Mouse (Mus musculus) embryonic stem cell, embryonic (primary cell): Measurements from ENCODE around the gene Pde4dip.

Experiments used
- CTCF ChIA-PET, 4 experiments: fragments of 300-600 bp in 2 of 4; fragments of 350-600 bp in 2 of 4; sonication (Branson Sonifier 250); formaldehyde crosslinking; loops; one replicate each; lab custom pipeline; 2022; ENCODE audit warnings: inconsistent platforms in 2 of 4; lab: Charles Lee
- POLR2A ChIA-PET, 4 experiments: fragments of 300-600 bp in 2 of 4; fragments of 350-600 bp in 2 of 4; sonication (Branson Sonifier 250); formaldehyde crosslinking; loops; one replicate each; lab custom pipeline; 2022; ENCODE audit warnings: antibody characterized with exemption in 4 of 4, inconsistent platforms in 1 of 4; lab: Charles Lee

The Pde4dip gene

GRCm38 (mm10) chr3:97915081-97915480 is 26.6 kb upstream of the Pde4dip start:
- ChIA-PET CTCF (no interaction called here), POLR2A (interaction anchor here in 2 of 4 experiments (0.5 to 0.8 kb wide), 2 partner anchors 20 to 397 kb away, joined by 3 to 5 read pairs; no protein-coding TSS in a partner anchor)

GRCm38 (mm10) chr3:97911093-97911492 is 22.6 kb upstream of the Pde4dip start:
- POLR2A ChIA-PET = interaction anchor here in 2 of 4 experiments (1.2 to 2.2 kb wide), 3 partner anchors 10 to 16 kb away, joined by 3 to 8 read pairs (median 5); partner anchors contain the start of gene Sec22b (in 2 of the 2)
- CTCF ChIA-PET = no interaction called here

GRCm38 (mm10) chr3:97909737-97910136 is 21.2 kb upstream of the Pde4dip start:
- POLR2A ChIA-PET = interaction anchor here in 1 of 4 experiments (0.6 kb wide), 1 partner anchor 371 kb away, joined by 3 read pairs; the partner anchor contains the start of gene Hmgcs2
- CTCF ChIA-PET = no interaction called here

- POLR2A ChIA-PET = interaction anchor here (0.5 to 1.7 kb wide), 33 partner anchors 10 to 600 kb away, joined by 3 to 8 read pairs (median 3); partner anchors contain the start of genes Notch2 (in 2 of the 4), Prkab2 (in 1 of the 4) and Reg4 (in 1 of the 4)
- CTCF ChIA-PET = interaction anchor here in 3 of 4 experiments (0.6 to 1.8 kb wide), 6 partner anchors 9 to 220 kb away, joined by 3 to 9 read pairs (median 4); no protein-coding TSS in a partner anchor
These were observed 13.1 kb upstream of the Pde4dip start for GRCm38 (mm10) chr3:97901586-97901985.

- POLR2A ChIA-PET = interaction anchor here (0.5 to 1.7 kb wide), 40 partner anchors 9 to 599 kb away, joined by 3 to 8 read pairs (median 3); partner anchors contain the start of genes Notch2 (in 2 of the 4), Prkab2 (in 1 of the 4) and Reg4 (in 1 of the 4)
- CTCF ChIA-PET = interaction anchor here in 3 of 4 experiments (0.7 to 1.8 kb wide), 5 partner anchors 9 to 219 kb away, joined by 3 to 9 read pairs (median 4); no protein-coding TSS in a partner anchor
These were observed 12.3 kb upstream of the Pde4dip start, which contains the start of gene Sec22b for GRCm38 (mm10) chr3:97900516-97901490. Sec22b (plus strand) TSS chr3:97901190.

- ChIA-PET POLR2A (interaction anchor here in 2 of 4 experiments (0.8 to 1.1 kb wide), 2 partner anchors 9 to 63 kb away, joined by 3 to 4 read pairs; no protein-coding TSS in a partner anchor), CTCF (interaction anchor here in 2 of 4 experiments (0.6 to 0.7 kb wide), 3 partner anchors 38 to 326 kb away, joined by 3 read pairs; no protein-coding TSS in a partner anchor)
These were observed 9.9 kb upstream of the Pde4dip start for GRCm38 (mm10) chr3:97898381-97898780.

GRCm38 (mm10) chr3:97894695-97895094 is 6.2 kb upstream of the Pde4dip start:
- ChIA-PET CTCF (interaction anchor here in 3 of 4 experiments (0.6 to 2.2 kb wide), 5 partner anchors 86 to 891 kb away, joined by 3 to 9 read pairs (median 3); no protein-coding TSS in a partner anchor), POLR2A (no interaction called here)

GRCm38 (mm10) chr3:97890205-97890604 is 1.7 kb upstream of the Pde4dip start:
- CTCF ChIA-PET = interaction anchor here in 1 of 4 experiments (0.6 kb wide), 1 partner anchor 102 kb away, joined by 4 read pairs; no protein-coding TSS in a partner anchor

GRCm38 (mm10) chr3:97887785-97888167 is 731 bp downstream of the Pde4dip start:
- ChIA-PET POLR2A (interaction anchor here in 2 of 4 experiments (1.2 to 1.6 kb wide), 5 partner anchors 11 to 206 kb away, joined by 3 to 9 read pairs (median 4); partner anchors contain the start of gene Sec22b (in 2 of the 2)), CTCF (interaction anchor here in 3 of 4 experiments (0.7 to 1.9 kb wide), 5 partner anchors 14 to 207 kb away, joined by 3 to 12 read pairs (median 4); partner anchors contain the start of gene Sec22b (in 1 of the 3))

More at GRCm38 (mm10) chr3:97890205-97890604, 1.7 kb upstream of the Pde4dip start:
- POLR2A ChIA-PET = interaction anchor here in 2 of 4 experiments (0.6 to 1.6 kb wide), 2 partner anchors 11 to 12 kb away, joined by 3 to 4 read pairs; partner anchors contain the start of gene Sec22b (in 1 of the 2)

- POLR2A ChIA-PET = no interaction called here
- CTCF ChIA-PET = interaction anchor here in 2 of 4 experiments (1.4 to 1.5 kb wide), 2 partner anchors 200 kb away, joined by 5 to 6 read pairs; no protein-coding TSS in a partner anchor
These were observed 6.9 kb downstream of the Pde4dip start for GRCm38 (mm10) chr3:97881576-97881975.

- POLR2A ChIA-PET = interaction anchor here in 1 of 4 experiments (1.3 kb wide), 1 partner anchor 199 kb away, joined by 3 read pairs; no protein-coding TSS in a partner anchor
- CTCF ChIA-PET = interaction anchor here (0.6 to 5.4 kb wide), 13 partner anchors 12 to 380 kb away, joined by 3 to 36 read pairs (median 5); partner anchors contain the start of gene Notch2 (in 1 of the 4)
These were observed 9.3 kb downstream of the Pde4dip start for GRCm38 (mm10) chr3:97879222-97879621.

GRCm38 (mm10) chr3:97876259-97876658 is 12.2 kb downstream of the Pde4dip start:
- POLR2A ChIA-PET = interaction anchor here in 1 of 4 experiments (1.1 to 2.0 kb wide), 3 partner anchors 12 to 195 kb away, joined by 3 to 10 read pairs (median 9); partner anchors contain the start of gene Pde4dip
- CTCF ChIA-PET = interaction anchor here in 1 of 4 experiments (5.4 kb wide), 1 partner anchor 195 kb away, joined by 36 read pairs; no protein-coding TSS in a partner anchor

- ChIA-PET POLR2A (interaction anchor here in 3 of 4 experiments (0.5 to 2.0 kb wide), 14 partner anchors 9 to 353 kb away, joined by 3 to 10 read pairs (median 4); partner anchors contain the start of gene Sec22b (in 2 of the 3)), CTCF (interaction anchor here in 3 of 4 experiments (1.4 to 1.6 kb wide), 3 partner anchors 193 kb away, joined by 10 read pairs; no protein-coding TSS in a partner anchor)
These were observed 13.7 kb downstream of the Pde4dip start for GRCm38 (mm10) chr3:97874777-97875176.

- CTCF ChIA-PET = interaction anchor here in 2 of 4 experiments (1.4 to 3.2 kb wide), 2 partner anchors 188 kb away, joined by 4 to 18 read pairs; no protein-coding TSS in a partner anchor
- POLR2A ChIA-PET = interaction anchor here in 2 of 4 experiments (0.7 to 1.1 kb wide), 4 partner anchors 8 to 284 kb away, joined by 3 to 4 read pairs (median 3); no protein-coding TSS in a partner anchor
These were observed 18.8 kb downstream of the Pde4dip start for GRCm38 (mm10) chr3:97869730-97870129.

- ChIA-PET POLR2A (interaction anchor here in 3 of 4 experiments (0.7 to 2.3 kb wide), 7 partner anchors 9 to 186 kb away, joined by 3 to 8 read pairs (median 3); partner anchors contain the start of gene Sec22b (in 1 of the 3)), CTCF (interaction anchor here in 3 of 4 experiments (0.6 to 3.2 kb wide), 5 partner anchors 19 to 211 kb away, joined by 3 to 21 read pairs (median 7); partner anchors contain the start of gene Prkab2 (in 1 of the 3))
These were observed 19.8 kb downstream of the Pde4dip start for GRCm38 (mm10) chr3:97868733-97869132.

GRCm38 (mm10) chr3:97868024-97868689 is 20.4 kb downstream of the Pde4dip start:
- CTCF ChIA-PET = interaction anchor here (0.5 to 3.2 kb wide), 11 partner anchors 11 to 187 kb away, joined by 3 to 21 read pairs (median 3); no protein-coding TSS in a partner anchor
- POLR2A ChIA-PET = interaction anchor here in 3 of 4 experiments (0.7 to 2.3 kb wide), 10 partner anchors 9 to 185 kb away, joined by 3 to 8 read pairs (median 3); partner anchors contain the start of gene Sec22b (in 1 of the 3)
